Mouse (Mus musculus) urinary bladder, adult 2 months (tissue): ENCODE measurements around the gene Mat1a. TPM values are rescaled to one million over a fixed set of nuclear protein-coding genes. Genes with fewer than 3 reads are reported as not detected.

Source experiments
- DNase-seq: peaks from one replicate; pipeline ENCODE4 v3.0.0; 2022; ENCODE audit warnings: low spot score
- polyA plus RNA-seq: library from polyadenylated mRNA; depleted of rRNA; stranded (reverse); fragments of >200 nt; gene quantifications from 2 replicates; pipeline ENCODE4 v1.2.3, GENCODE M21; 2012; rRNA removed

Mat1a gene
- polyA plus RNA-seq, result not detected in 2 replicates

DNA sequence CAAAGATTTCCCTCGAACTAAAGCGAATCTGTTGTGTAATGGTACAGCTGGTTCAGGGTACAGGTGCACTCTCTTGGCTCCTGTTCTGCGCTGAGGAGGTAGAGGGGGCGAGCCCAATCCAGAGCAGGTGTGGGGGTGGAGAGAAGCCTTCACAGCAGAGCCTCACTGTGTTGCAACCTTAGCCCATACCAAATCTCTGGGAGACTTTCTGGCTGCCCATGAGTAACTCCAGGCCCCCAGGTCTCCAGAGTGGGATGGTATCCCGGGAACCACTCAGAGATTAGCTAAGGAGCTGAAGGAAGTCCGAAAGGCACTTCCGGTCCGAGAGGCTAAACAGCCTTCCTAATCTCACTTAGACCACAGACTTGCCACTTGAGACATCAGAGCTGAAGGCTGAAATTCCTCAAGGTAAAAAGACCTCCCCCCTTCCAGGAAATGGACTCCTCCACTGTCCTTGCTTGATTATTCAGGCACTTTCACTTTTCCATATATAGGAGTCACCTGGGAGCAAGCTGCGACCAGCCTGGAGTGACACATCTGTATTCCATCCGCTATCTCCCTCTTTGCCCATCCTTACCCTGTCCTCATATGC is at the start of gene Mat1a:
Gene Mat1a, plus strand, starts transcription at position 183 of the 592 bp plus-strand sequence.
- DNase-seq, result no peak

DNA sequence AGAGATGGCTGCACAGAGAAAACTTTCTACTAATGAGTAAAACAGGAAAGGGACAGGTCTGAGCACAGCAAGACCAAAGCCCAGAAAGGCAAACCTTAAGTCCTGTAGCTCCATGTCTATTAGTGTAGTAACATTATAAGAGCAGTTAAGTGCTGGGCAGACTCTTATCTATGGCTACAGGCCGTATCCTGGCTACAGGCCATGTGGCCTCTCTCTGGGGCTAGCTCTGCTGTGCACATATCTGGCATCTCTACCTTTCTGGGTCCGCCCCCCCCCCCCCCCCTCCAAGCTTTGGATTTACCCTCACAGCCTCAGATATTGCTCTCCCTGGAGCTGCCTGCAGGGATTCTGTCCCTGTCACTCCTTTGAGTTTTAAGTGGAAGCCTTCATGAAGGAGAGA is 39.7 kb upstream of the Mat1a start:
- no peak for DNase-seq

DNA sequence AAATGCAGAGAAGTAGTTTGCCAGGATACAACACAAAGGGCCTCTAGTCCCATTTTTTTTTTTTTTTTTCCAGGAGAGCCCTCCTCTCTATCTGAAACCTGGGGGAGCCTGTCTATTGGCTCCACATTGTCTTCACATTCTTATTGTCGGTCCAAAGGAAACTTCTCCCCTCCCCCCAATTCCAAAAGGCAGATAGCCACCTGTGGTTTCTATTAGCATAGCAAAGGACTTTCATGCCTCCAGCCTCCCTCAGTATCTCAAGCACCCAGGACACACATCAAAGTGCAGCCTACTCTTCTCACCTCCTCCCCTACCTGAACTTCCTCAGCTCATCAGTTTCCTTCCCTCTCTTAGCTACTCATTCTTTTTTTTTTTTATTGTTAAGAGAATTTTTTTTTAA is 38.4 kb upstream of the Mat1a start:
- no peak for DNase-seq

DNA sequence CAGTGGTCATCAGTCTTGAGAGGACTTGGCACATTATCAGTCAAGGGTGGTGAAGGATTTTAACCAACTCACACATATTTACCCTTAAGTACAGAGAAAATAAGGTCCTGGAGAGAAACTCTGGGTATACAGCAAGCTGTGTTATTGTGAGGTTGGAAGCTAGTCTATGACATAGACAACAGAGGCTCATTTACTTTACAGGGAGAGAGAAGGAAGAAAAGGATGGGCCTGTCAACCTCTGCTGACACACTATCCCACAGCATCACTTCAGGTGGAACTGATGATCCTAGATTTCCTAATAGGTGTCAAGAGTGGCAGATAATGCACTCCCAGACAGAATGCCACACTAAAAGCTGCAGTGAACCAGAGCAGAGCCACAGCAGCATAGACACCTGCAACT is 35.7 kb upstream of the Mat1a start, which contains the start of gene Dydc2:
Gene Dydc2, minus strand, starts transcription at position 101 of the 400 bp plus-strand sequence.
- DNase-seq, result no peak

DNA sequence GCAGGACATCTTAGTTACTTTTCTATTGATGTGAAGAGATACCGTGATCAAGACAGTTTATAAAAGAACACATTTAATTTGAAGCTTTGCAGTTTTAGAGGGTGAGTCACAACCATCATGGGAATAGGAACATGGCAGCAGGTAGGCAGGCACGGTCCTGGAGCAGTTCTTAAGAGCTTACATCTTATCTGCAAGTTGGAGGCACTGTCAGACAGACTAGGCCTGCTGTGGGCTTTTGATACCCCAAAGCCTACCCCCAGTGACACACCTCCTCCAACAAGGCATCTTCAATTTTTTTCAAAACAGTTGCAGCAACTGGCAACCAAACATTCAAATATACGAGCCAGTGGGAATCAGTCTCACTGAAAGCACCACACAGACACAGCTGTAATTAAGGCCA is 34.5 kb upstream of the Mat1a start:
- no peak for DNase-seq

DNA sequence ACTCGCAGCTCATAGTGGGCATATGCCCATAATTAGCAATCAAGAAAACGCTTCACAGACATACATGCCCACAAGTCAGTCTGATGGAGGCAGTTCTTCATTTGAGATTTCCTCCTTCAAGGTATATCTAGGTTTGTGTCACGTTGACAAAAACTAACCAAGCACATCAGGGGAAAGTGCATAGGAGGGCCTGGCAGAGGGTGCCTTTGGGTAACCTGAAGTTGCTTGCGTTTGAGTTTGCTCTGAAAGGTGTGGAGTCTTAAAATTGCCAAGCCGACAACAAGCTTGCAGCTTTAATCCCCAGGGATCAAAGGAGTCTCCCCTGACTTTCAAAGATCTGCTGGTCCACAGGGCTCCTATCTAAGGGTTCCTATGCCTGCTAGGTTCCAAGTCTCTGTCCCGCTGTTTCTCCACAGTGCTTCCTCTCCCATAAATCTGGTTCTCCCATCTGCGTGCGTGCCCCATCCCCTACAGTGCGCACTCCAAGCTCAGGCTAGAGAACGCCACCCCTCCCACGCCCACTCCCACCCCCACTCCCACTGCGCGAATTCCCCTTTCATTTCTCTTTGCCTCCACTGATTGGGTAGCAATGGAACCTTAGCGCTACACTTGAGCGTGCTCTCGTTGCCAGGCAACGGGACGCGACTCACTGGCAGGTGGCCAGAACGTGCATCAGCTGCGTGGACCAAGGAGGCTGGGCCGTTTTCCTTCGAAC is 32.4 kb upstream of the Mat1a start, which contains the start of gene Dydc1:
Gene Dydc1, plus strand, starts transcription at position 683 of the 715 bp plus-strand sequence.
- DNase-seq, result peak; percentile 30

DNA sequence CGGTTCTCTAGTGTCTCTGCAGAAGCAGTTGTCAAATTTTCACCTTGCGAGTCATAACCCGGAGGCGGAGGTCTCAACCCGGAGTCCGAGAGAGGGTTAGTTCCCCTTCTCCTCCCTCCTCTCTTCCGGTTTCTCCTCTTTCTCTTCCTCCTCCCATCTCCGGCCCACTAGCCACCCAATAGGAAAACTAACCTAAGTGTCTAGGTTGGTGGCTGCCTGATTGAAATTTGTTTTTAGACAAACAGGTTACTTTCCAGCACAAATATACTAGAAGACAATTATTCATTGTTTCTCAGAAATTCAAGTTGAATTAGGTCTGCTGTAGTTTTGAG is 31.9 kb upstream of the Mat1a start:
- DNase-seq, result no peak

DNA sequence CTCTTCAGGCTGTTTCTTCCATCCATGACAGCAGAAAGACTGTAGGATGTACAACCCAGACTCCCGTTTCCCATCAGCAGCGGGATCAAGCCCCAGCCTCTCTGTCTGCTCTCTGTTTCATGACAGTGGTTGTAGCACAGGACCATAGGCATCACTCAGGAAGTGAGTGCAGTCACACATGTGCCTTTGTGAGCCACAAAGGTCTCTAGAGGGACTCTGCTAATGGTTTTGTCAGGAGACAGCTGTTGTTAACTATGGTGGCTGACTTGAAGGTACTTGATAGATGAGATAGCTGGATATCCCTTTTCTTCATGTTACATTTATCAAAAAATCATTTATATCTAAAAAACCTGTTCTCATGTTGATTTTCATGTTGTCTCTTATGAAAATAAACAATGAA is 22.4 kb upstream of the Mat1a start:
- DNase-seq, result no peak

DNA sequence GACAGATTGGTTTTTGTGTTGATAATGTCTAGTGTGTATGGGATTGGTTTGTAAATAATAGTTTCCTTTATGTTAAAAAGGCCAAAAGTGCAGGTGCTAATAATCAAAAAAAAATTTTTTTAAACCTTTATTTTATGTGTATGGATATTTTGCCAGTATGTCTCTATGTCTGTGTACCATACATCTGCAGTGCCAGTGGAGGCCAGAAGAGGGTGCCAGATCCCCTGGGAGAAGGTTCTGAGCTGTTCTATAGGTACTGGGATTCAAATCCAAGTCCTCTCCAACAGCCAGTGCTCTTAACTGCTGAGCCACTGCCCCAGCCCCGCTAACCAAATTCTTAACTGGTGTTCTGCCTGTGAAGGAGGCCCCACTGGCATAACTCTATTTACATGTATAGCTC is 17.3 kb upstream of the Mat1a start:
- no peak for DNase-seq

DNA sequence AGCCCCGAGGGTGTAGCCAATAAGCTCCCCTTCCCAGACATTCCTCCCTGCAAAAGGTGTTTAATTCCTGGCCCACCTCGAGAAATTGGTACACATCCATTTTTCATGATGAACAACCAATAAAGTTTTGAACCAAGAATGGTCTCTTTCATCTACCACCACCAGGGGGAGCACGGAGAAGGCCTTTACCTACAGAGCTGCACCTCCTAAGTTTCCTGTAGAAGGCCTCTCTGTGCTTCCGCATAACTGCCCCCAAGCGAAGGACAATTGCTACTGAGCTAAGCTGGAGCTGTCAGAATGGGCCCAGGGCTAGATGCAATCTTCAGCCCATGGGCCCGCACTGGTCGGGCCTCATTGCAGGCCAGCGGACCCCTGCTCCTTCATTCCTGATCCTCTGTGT is 14.1 kb upstream of the Mat1a start:
- DNase-seq, result no peak

DNA sequence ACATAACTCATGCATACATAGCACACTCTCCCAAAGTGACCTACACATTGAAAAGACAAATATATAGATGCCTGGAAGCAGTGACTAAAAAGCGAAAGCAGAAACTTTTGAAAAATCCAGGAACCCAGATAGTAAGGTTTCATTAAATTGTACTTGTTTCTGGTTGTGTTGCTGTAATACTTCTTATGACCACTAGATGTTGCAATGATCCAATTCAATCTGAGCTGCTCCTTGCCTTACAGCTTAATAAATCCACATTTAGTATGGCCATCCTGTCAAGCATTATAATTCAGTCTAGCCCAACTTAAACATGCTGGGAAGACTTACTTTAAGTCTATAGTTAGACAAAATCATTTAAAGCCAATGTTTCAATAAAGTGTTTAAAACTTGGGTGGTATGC is 10.7 kb upstream of the Mat1a start:
- DNase-seq, result no peak

DNA sequence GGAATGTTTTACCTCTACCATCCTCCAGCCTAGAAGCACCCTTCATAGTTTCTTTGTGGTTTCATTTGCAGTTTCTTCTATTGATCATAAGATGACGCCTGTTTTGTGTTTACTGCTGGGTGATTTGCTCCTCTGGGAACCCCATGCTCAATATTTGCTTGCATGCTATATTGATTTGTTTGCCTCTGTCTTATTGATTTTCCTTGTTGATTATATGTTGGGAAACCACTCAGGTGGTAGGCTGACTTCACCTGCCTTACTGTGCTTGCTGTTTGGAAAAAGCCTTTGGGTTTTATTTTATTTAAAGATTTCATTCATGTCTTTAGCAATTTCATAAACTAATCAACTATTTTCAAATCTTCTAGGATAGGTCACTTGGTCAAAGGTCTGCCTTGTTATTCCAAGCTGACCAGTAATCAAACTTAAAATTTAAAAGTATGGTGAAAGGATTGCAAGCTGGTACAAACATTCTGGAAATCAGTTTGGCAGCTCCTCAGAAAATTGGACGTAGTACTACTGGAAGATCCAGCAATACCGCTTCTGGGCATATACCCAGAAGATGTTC is 8.5 kb upstream of the Mat1a start:
- DNase-seq, result no peak

DNA sequence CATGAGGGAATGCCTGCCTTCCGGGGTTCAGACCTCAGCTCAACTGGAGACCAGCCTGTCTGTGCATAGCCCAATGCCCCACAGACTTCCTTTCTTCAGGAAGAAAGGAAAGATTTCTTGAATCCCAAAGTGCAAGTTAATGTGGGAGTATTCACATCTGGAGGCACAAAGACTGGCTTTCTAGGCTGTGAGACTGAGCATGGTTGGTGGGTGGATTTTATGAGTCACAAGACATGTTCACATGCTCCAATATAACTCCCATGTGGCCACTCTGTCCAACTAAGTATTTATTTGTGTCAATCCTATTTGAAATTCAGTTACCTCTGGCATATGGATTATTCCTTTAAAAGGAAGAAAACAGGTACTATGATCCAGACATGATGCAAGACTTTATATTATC is 6.1 kb upstream of the Mat1a start:
- DNase-seq, result no peak

DNA sequence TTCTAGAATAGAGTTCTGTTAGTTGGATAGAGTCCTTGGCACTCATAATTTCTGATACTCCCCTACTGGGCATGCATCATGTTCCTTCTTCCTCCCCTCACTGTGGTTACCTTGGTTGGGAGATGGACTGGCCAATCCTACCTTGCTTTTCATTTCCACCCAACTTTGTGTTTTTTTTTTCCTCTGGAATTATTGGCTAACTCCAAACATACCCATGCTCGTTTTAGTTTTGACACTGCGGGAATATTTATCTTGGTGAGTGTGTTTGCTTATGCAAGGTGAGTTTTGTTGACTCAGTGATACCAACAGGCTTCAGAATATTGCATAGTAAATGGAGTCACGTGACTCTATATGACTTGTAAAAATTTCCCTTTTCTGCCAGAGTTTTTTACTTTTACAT is 4.1 kb upstream of the Mat1a start:
- DNase-seq, result no peak

DNA sequence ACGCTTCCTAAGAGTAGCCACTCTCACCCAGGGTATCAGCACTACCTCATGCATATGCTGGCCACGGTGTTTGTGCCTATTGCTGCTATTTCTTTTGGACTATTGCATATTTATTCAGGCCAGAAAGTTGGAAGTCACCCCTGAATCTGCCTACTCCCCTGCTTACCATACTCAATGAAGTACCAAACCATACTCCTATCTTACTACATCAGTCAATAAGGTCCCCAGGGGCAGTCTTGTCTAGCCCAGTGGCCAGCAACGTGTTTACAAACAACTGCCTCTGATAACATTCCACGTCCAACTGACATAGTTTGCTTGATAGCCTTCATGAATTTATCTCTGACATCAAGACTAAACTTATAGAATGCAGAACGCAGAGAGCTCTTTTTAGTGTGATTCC is 3.6 kb upstream of the Mat1a start:
- no peak for DNase-seq

DNA sequence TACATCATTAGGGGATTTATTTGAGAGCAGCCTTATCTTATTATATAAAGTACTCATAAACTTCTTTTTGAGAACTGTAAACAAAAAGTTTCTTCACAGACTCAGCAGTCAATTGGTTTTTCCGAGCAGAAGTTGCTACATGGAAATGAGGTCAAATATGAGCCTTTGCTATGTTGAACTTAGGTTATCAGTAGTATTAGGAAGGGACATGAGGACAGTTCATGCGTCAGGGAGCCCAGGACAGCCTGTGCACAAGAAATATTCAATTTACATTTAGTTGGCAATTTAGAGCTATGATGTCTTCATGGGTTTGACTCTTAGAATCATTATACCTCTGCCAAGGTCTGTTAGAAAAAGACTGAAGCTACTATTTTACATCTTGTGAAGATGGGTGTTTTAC is 2.6 kb upstream of the Mat1a start:
- no peak for DNase-seq

DNA sequence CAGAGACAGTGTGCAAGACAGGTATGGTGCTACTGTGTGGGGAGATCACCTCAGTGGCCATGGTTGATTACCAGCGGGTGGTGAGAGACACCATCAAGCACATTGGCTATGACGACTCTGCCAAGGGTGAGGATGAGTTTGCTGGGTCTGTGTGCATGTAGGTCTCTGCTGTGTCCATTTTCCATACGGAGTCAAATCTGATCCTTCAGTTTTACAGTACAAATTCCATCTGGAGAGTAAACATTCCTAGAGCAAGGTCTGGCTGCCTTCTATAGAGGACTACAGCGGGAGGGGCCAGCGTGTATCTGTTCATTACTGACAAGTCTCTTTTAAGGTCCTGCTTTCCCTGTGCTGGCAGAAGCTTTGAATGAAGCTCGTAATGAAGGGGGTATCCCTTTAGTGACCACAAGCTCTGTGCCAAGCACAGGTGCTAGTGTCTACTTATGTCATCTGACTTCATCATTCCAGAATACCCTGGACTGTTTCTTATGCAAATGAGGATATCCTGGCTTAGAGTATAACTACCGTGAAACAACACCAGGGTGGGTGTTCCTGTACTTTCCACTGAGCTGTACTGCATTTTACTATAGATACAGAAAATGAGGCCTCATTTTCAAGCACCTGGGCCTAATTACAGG is 6.3 kb downstream of the Mat1a start:
- no peak for DNase-seq

DNA sequence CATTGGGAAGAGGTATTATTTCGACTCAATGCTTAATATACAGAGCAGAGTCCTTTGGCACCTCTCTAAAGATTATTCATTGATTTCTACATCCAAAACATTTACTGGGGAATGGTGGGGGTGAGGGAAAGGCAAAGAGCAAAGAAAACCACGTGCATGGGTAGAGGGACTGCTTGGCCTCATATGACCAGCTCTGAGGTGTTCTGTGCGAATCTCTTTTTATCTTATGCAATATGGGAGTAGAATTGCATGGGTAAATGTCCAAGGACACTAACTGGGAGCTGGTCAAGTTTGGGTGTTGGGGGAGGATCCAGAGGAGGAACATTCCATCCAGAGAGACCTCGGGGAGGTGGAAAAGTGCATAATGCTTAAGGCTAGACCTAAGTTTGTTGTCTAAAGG is 8.1 kb downstream of the Mat1a start:
- no peak for DNase-seq

DNA sequence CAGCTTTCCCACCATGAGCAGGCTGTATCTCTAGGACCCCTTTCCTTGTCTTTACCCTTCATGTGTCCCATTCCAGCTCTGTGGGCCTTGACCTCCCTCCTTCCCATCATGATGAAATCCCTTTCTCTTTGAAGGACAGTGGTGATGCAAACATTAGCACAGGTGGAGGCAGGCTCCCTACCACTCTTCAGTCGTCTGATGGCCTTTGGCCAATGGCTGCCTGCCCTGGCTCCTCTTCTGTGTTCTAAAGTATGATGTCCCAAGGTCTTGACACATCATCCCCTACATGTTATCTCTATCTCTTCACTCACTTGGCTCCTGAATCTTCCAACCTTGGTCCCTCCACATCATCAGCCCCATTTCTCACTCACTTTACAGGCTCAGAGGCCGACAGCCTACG is 11.4 kb downstream of the Mat1a start:
- DNase-seq, result no peak

DNA sequence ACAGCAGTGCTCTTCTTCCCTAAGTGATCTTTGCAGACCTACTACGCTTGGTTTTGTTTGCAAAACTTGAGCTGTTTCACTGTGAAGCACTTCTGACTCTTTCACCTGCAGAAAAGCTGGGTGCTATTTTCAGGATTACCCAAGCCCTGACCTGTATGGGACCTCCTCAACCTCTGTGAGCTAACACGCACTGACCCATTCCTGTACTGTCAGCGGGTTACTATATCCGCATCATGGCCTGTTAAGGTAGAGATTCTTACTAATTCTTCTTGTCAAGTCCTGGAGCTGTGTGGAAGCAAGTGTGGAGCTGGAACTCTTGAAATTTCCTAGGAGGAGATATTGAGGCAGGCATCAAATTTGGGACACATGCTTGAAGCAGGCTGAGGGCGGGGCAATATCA is 19.8 kb downstream of the Mat1a start:
- DNase-seq, result no peak

DNA sequence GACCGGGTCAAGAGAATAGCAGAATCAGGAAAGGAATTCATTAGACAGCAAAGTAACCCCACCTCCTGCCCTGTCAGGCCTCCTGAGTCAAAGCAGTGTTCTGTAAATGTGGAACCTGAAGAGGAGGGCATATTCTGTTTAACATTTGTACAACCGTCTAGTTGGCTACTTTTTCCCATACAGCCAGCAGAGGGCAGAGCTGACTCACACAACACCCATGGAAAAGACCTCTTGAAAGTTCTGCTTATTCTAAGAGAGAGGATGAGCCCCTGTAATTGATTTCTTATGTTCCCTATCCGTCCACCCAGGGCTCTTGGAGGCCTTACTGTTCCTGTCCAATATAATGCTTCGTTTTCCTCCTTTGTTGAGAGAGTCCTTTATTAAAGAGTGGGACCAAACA is 23.2 kb downstream of the Mat1a start:
- DNase-seq, result no peak

DNA sequence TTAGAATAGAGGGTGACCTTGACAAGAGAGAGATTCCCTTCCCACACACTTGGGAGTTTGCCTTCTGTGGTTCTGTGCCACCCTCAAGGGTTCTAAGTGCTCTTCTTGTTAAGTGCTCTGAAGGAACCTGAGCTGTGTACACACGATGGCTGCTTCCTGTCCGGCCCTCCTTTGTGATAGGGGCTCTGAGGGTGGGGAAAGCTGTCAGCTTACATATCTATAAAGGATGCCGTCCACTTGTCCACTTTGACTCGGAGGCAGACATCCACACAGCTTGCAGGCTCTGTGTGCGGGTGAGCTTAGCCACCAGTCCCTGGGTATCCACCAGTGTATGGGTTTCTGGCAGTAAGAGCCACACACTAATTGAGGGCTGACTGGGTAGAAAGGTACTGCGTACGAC is 26.7 kb downstream of the Mat1a start, which contains the start of gene Sftpa1:
Gene Sftpa1, plus strand, starts transcription at position 243 of the 400 bp plus-strand sequence.
- DNase-seq, result no peak

DNA sequence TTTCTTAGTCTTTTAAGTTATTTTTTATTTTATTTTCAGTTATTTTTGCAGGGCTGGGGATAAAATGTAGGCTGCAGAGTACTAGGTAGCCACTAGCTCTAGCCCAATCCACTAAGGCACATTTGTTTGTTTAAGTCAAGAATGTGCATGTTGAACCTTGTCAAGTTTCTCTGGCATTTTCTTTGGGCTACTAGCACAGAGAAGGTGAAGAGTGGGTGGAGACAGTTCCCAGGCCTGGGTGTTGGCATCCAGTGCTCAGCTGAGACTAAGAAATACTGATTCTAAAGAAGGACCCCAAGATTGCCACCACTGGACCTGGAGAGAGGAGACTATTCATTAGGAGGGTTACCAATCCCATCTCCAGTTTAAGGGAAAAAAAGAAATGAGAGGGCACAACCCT is 32.2 kb downstream of the Mat1a start:
- no peak for DNase-seq
